8 mouse cellular contexts compared by ENCODE assay signal in the genomic region with DNA sequence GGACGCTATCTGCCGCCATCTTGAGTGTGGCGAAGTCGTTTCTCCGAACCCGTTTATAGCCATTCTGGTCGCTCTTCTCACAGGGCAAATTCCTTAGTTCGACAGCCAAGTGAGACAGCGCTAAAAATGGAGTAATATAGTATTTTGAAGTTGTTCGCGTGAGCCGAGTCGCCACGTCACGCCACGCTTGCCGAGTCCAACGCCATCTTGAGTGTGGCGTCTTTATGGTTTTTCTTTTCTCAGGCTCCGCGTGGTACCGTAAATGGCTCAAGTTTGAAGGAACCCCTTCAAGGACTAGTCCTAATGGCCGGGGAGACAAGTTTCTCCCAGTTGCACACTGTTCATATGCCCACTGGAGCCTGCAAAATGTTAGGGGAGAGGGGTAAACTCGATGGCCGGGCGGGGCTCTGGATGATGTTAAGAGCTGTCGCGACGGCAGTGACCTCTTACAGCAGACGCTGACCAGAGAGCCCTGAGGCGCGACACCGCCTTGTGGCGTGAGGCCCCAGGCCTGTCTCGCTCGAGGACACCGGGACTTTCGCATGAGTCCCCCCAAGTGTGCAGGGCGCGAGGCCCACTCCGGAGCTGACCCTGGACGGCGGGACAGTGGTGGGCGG. TPM values are rescaled to one million over a fixed set of nuclear protein-coding genes. Genes with fewer than 3 reads are reported as not detected.
DNase-seq lines count a peak whose midpoint lies in the region; ATAC-seq and TF ChIP-seq lines count a peak whose summit lies in the region.

No protein-coding gene starts in this region.

- no peaks in the 10 kb centered on the region for H3K27me3 ChIP-seq in MEL (ENCODE audit: control insufficient read depth in 1 of 2, insufficient read depth in 2 of 2, low read length in 2 of 2)
- no peaks in the 10 kb centered on the region for H3K27me3 ChIP-seq in forebrain, embryonic 13.5 days
- H3K27me3 ChIP-seq in hindbrain, embryonic 13.5 days = no peaks in the 10 kb centered on the region
- H3K27me3 ChIP-seq in megakaryocyte, embryonic 14.5 days (replicated peaks) = no peaks in the 10 kb centered on the region

- no peak for TF ChIP-seq EP300 in MEL (IDR thresholded peaks at IDR 0.05; ENCODE audit: low read depth in 1 of 2, low read length in 2 of 2)

- peak overlapping the region; percentile 88 for H3K9ac ChIP-seq in MEL (ENCODE audit: control insufficient read depth, low read depth, low read length, poor library complexity, severe bottlenecking)
- H3K9ac ChIP-seq in forebrain, embryonic 13.5 days = peak overlapping the region; percentile 85
- peak overlapping the region; percentile 86 for H3K9ac ChIP-seq in hindbrain, embryonic 13.5 days

- H3K79me2 ChIP-seq in MEL (ENCODE audit: control insufficient read depth, insufficient read depth, low read length, poor library complexity) = peaks cover 42% of the 10 kb centered on the region

- TF ChIP-seq CTCF in MEL (IDR thresholded peaks at IDR 0.05 in 2 of 3, conservative IDR thresholded peaks at IDR 0.05 in 1 of 3; ENCODE audit: control insufficient read depth in 1 of 3, insufficient read depth in 1 of 3, low read depth in 2 of 3, low read length in 3 of 3, poor library complexity in 1 of 3, severe bottlenecking in 1 of 3) = peak in 1 of 3 experiments; percentile 6; a peak in 1 of 6 replicates

- peak; percentile 28 for ATAC-seq in forebrain, embryonic 13.5 days
- ATAC-seq in hindbrain, embryonic 13.5 days (ENCODE audit: low FRiP score) = peak; percentile 37

- no peak for TF ChIP-seq RAD21 in MEL (IDR thresholded peaks at IDR 0.05; ENCODE audit: low read depth, low read length)

- TF ChIP-seq POLR2A in MEL (IDR thresholded peaks at IDR 0.05; ENCODE audit: control insufficient read depth in 1 of 2, insufficient read depth in 1 of 2, low read depth in 1 of 2, low read length in 2 of 2, poor library complexity in 1 of 2) = peak in 1 of 2 experiments; percentile 56; a peak in 2 of 4 replicates

- under 1% methylated on average over 44 of the region's 44 CpGs for WGBS in forebrain, embryonic 13.5 days
- WGBS in hindbrain, embryonic 13.5 days = under 1% methylated on average over 44 of the region's 44 CpGs

- H3K36me3 ChIP-seq in MEL (ENCODE audit: control insufficient read depth in 1 of 2, insufficient read depth in 2 of 2, low read length in 2 of 2) = peaks cover under 1 to 24% of the 10 kb centered on the region in 2 experiments
- H3K36me3 ChIP-seq in forebrain, embryonic 13.5 days (ENCODE audit: poor library complexity, severe bottlenecking) = peaks cover 16% of the 10 kb centered on the region
- H3K36me3 ChIP-seq in hindbrain, embryonic 13.5 days = peaks cover 13% of the 10 kb centered on the region
- peaks cover 13% of the 10 kb centered on the region for H3K36me3 ChIP-seq in megakaryocyte, embryonic 14.5 days (replicated peaks; ENCODE audit: low read length)

- peak; percentile 83 for DNase-seq in embryo, embryonic 10.5 days (ENCODE audit: low spot score)
- no peak for DNase-seq in embryo, embryonic 10 days (ENCODE audit: low spot score)
- DNase-seq in MEL (ENCODE audit: low read depth, low spot score) = peak; percentile 86
- peak; percentile 81 to 82 for DNase-seq in layer of hippocampus, postnatal 10 days (ENCODE audit: low spot score in 2 of 2)
- peak; percentile 71 for DNase-seq in skeletal muscle tissue, adult 2 months (ENCODE audit: low read depth, low spot score)

- H3K4me1 ChIP-seq in MEL (ENCODE audit: control insufficient read depth in 1 of 2, insufficient read depth in 2 of 2, low read length in 2 of 2) = peaks cover 3 to 28% of the 10 kb centered on the region in 2 experiments; a peak in 3 of 4 replicates
- H3K4me1 ChIP-seq in forebrain, embryonic 13.5 days = peaks cover 26% of the 10 kb centered on the region
- H3K4me1 ChIP-seq in hindbrain, embryonic 13.5 days (replicated peaks) = peaks cover 38% of the 10 kb centered on the region
- H3K4me1 ChIP-seq in megakaryocyte, embryonic 14.5 days = peaks cover 55% of the 10 kb centered on the region

- H3K9me3 ChIP-seq in MEL (replicated peaks; ENCODE audit: insufficient read depth, low read length) = no peaks in the 10 kb centered on the region
- no peaks in the 10 kb centered on the region for H3K9me3 ChIP-seq in forebrain, embryonic 13.5 days (replicated peaks)
- no peaks in the 10 kb centered on the region for H3K9me3 ChIP-seq in hindbrain, embryonic 13.5 days
- H3K9me3 ChIP-seq in megakaryocyte, embryonic 14.5 days = no peaks in the 10 kb centered on the region

- peak overlapping the region; percentile 45 to 52 for H3K4me3 ChIP-seq in MEL (ENCODE audit: control insufficient read depth in 1 of 2, insufficient read depth in 1 of 2, low read depth in 2 of 2, low read length in 2 of 2)
- H3K4me3 ChIP-seq in forebrain, embryonic 13.5 days = peak overlapping the region; percentile 100
- H3K4me3 ChIP-seq in hindbrain, embryonic 13.5 days = peak overlapping the region; percentile 99
- peak overlapping the region; percentile 99 for H3K4me3 ChIP-seq in megakaryocyte, embryonic 14.5 days (replicated peaks)

- H3K27ac ChIP-seq in MEL (ENCODE audit: control insufficient read depth, low read depth, low read length) = peak overlapping the region; percentile 96
- H3K27ac ChIP-seq in forebrain, embryonic 13.5 days = peak overlapping the region; percentile 99
- peak overlapping the region; percentile 100 for H3K27ac ChIP-seq in hindbrain, embryonic 13.5 days

- peak overlapping the region; percentile 76 for H3K4me2 ChIP-seq in forebrain, embryonic 13.5 days
- peak overlapping the region; percentile 80 for H3K4me2 ChIP-seq in hindbrain, embryonic 13.5 days

TF ChIP-seq in MEL, 35 proteins besides CTCF, POLR2A, EP300 and RAD21:
- TF ChIP-seq UBTF (IDR thresholded peaks at IDR 0.05; ENCODE audit: borderline replicate concordance, insufficient read depth, low read depth, low read length) (0 out of 2 replicates have a peak, but pooled peaks have one; percentile 23), TCF12 (IDR thresholded peaks at IDR 0.05; ENCODE audit: low read depth, low read length) (peak; percentile 69; the same call in 1 of the 2 replicates), E2F4 (IDR thresholded peaks at IDR 0.05; ENCODE audit: borderline replicate concordance, low read depth, low read length) (peak; percentile 15; the same call in 1 of the 2 replicates), TBP (IDR thresholded peaks at IDR 0.05; ENCODE audit: low read depth, low read length) (peak; percentile 95), MXI1 (IDR thresholded peaks at IDR 0.05; ENCODE audit: low read depth, low read length) (peak; percentile 48; the same call in 1 of the 2 replicates), MAX (IDR thresholded peaks at IDR 0.05; ENCODE audit: low read length) (0 out of 2 replicates have a peak, but pooled peaks have one; percentile 18), ZC3H11A (IDR thresholded peaks at IDR 0.05; ENCODE audit: low read depth, low read length) (no peak), SIN3A (IDR thresholded peaks at IDR 0.05; ENCODE audit: low read length) (peak; percentile 46), GABPA (IDR thresholded peaks at IDR 0.05; ENCODE audit: low read depth, low read length) (no peak), KAT2A (conservative IDR thresholded peaks at IDR 0.05; ENCODE audit: low read depth, low read length) (no peak), POLR2AphosphoS2 (IDR thresholded peaks at IDR 0.05; ENCODE audit: low read length) (peak; percentile 58; the same call in 1 of the 2 replicates), BHLHE40 (IDR thresholded peaks at IDR 0.05; ENCODE audit: borderline replicate concordance, low read depth, low read length) (no peak), CHD1 (IDR thresholded peaks at IDR 0.05; ENCODE audit: low read depth, low read length) (peak; percentile 87), MAZ (IDR thresholded peaks at IDR 0.05; ENCODE audit: low read depth, low read length) (0 out of 2 replicates have a peak, but pooled peaks have one; percentile 7), ZMIZ1 (IDR thresholded peaks at IDR 0.05; ENCODE audit: low read depth, low read length) (peak; percentile 30; the same call in 1 of the 2 replicates)

RNA-seq across cellular contexts. Expression of gene Ptma, which starts 0.9 kb away (rescaled TPM):
- total RNA-seq in MEL (2012; rRNA removed) = 3,309 and 3,407 TPM in 2 replicates
- polyA plus RNA-seq in MEL (2012; ENCODE audit: insufficient read depth in 1 of 2, insufficient read length in 2 of 2, low read depth in 1 of 2, low replicate concordance in 2 of 2, missing spikeins in 1 of 2) = 1,000 to 10,000 TPM; 2,419 to 4,891 TPM
- polyA plus RNA-seq in forebrain, embryonic 13.5 days (2015; fragmentation: Nextera tagmentation; extraction: Ambion mirVana) = 2,754 and 3,239 TPM in 2 replicates
- polyA plus RNA-seq in hindbrain, embryonic 13.5 days (2015; fragmentation: Nextera tagmentation; extraction: Ambion mirVana) = 2,123 and 2,193 TPM in 2 replicates
- total RNA-seq in layer of hippocampus, postnatal 10 days (2021) = 100 to 1,000 TPM; 617 to 662 TPM
- 6,261 and 14,151 TPM in 2 replicates for polyA plus RNA-seq in megakaryocyte, embryonic 14.5 days (2012; ENCODE audit: insufficient read depth, low replicate concordance)

RNA-seq across cellular contexts. Expression of gene Pde6d, which starts 56.8 kb away (rescaled TPM):
- total RNA-seq in MEL (2012; rRNA removed) = 13.4 and 13.8 TPM in 2 replicates
- 10 to 100 TPM in 1 of 2 experiments, not detected in 1; 79.9 TPM for polyA plus RNA-seq in MEL (2012; ENCODE audit: insufficient read depth in 1 of 2, insufficient read length in 2 of 2, low read depth in 1 of 2, low replicate concordance in 2 of 2, missing spikeins in 1 of 2)
- 78.5 and 84.4 TPM in 2 replicates for polyA plus RNA-seq in forebrain, embryonic 13.5 days (2015; fragmentation: Nextera tagmentation; extraction: Ambion mirVana)
- polyA plus RNA-seq in hindbrain, embryonic 13.5 days (2015; fragmentation: Nextera tagmentation; extraction: Ambion mirVana) = 92.7 and 97.5 TPM in 2 replicates
- total RNA-seq in layer of hippocampus, postnatal 10 days (2021) = 10 to 100 TPM; 64.9 to 73.8 TPM
- 24.8 and 45.8 TPM in 2 replicates for polyA plus RNA-seq in megakaryocyte, embryonic 14.5 days (2012; ENCODE audit: insufficient read depth, low replicate concordance)

RNA-seq across cellular contexts. Expression of gene Cops7b, which starts 57.1 kb away (rescaled TPM):
- 34.3 and 36.0 TPM in 2 replicates for total RNA-seq in MEL (2012; rRNA removed)
- 10 to 100 TPM in 1 of 2 experiments, not detected in 1; 64.8 TPM for polyA plus RNA-seq in MEL (2012; ENCODE audit: insufficient read depth in 1 of 2, insufficient read length in 2 of 2, low read depth in 1 of 2, low replicate concordance in 2 of 2, missing spikeins in 1 of 2)
- polyA plus RNA-seq in forebrain, embryonic 13.5 days (2015; fragmentation: Nextera tagmentation; extraction: Ambion mirVana) = 60.5 and 64.7 TPM in 2 replicates
- 62.8 and 65.0 TPM in 2 replicates for polyA plus RNA-seq in hindbrain, embryonic 13.5 days (2015; fragmentation: Nextera tagmentation; extraction: Ambion mirVana)
- total RNA-seq in layer of hippocampus, postnatal 10 days (2021) = 10 to 100 TPM; 26.5 to 27.1 TPM
- 16.3 and 36.3 TPM in 2 replicates for polyA plus RNA-seq in megakaryocyte, embryonic 14.5 days (2012; ENCODE audit: insufficient read depth, low replicate concordance)

Comparison
In these comparisons a context has a peak if more than half of its experiments do, and no peak if none do; other contexts are left out.
1. H3K4me3 ChIP-seq: peak in every context shown above with its lines; median percentile 100 in forebrain, embryonic 13.5 days; 99 in hindbrain, embryonic 13.5 days; 99 in megakaryocyte, embryonic 14.5 days; 48 in MEL.